ENCODE assay signal across 11 mouse cellular contexts in the genomic region with DNA sequence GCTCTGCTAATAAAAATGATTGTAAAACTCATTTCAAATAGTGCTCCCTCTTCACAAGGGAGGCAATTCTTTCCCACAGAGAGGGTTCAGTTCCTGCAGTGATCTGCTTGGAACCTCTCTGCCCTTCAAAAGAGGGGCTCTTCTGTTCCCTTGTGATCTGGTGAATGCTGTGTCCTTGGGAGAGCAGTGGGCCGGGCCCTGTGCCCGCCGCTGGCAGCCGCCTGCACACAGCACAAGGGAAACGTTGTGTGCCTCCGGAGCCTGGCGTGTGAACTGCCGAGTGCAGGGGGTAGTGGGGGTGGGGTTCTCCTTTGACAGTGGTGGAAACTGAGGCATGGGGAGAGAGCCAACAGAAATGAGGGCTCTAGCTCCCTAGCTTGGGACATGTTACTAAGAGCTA. TPM values are rescaled to one million over a fixed set of nuclear protein-coding genes. Genes with fewer than 3 reads are reported as not detected.
DNase-seq lines count a peak whose midpoint lies in the region; ATAC-seq and TF ChIP-seq lines count a peak whose summit lies in the region.
"Had no signal": no experiment of that assay in that cellular context is flagged by ENCODE, and none has a peak within 500 bp of the region (broad histone marks: within the 10 kb centered on the region; RNA-seq: fewer than 3 reads in every experiment).

No protein-coding gene starts in this region.

- ATAC-seq in midbrain, postnatal 0 days (ENCODE audit: low FRiP score) = peak; percentile 72
- peak; percentile 71 for ATAC-seq in hindbrain, embryonic 16.5 days
- ATAC-seq: CD4-positive, CD25-positive, alpha-beta regulatory T cell, adult 4 months had no signal

- no peak overlapping the region for H3K4me3 ChIP-seq in midbrain, postnatal 0 days (ENCODE audit: low read depth, low read length)
- H3K4me3 ChIP-seq in midbrain, embryonic 10.5 days = no peak overlapping the region
- no peak overlapping the region for H3K4me3 ChIP-seq in hindbrain, embryonic 16.5 days (ENCODE audit: low read length)
- H3K4me3 ChIP-seq: midbrain, embryonic 12.5 days had no signal

- intact Hi-C loops in gastrocnemius, postnatal 36 days (cut with DNase I) = no loop called here

- no peak overlapping the region for H3K4me2 ChIP-seq in midbrain, postnatal 0 days (ENCODE audit: low read depth, low read length, poor library complexity, severe bottlenecking)
- no peak overlapping the region for H3K4me2 ChIP-seq in hindbrain, embryonic 16.5 days (ENCODE audit: low read length)
- H3K4me2 ChIP-seq: midbrain, embryonic 12.5 days had no signal

- DNase-seq in cerebellum, postnatal 10 days = peak; percentile 59 to 75
- DNase-seq in cerebellum, adult 11 months = no peak
- DNase-seq in midbrain, postnatal 0 days (ENCODE audit: low spot score) = peak; percentile 72
- DNase-seq in midbrain, embryonic 10.5 days (ENCODE audit: low spot score) = no peak
- DNase-seq in right cerebral cortex, postnatal 25 days = peak; percentile 49
- DNase-seq in gastrocnemius, postnatal 36 days = no peak
- DNase-seq in spleen, postnatal 4 days (ENCODE audit: low spot score in 2 of 2) = no peak
- DNase-seq: retina, postnatal 1 day had no signal

- peaks cover 4% of the 10 kb centered on the region; the same call in 1 of the 2 replicates for H3K4me1 ChIP-seq in midbrain, postnatal 0 days (ENCODE audit: insufficient read depth, low read length)
- peaks cover 34% of the 10 kb centered on the region for H3K4me1 ChIP-seq in midbrain, embryonic 10.5 days
- peaks cover 21% of the 10 kb centered on the region for H3K4me1 ChIP-seq in hindbrain, embryonic 16.5 days (ENCODE audit: control insufficient read depth, insufficient read depth, low read depth, low read length)

- H3K36me3 ChIP-seq in midbrain, postnatal 0 days (ENCODE audit: insufficient read depth, low read length) = no peaks in the 10 kb centered on the region
- H3K36me3 ChIP-seq in midbrain, embryonic 10.5 days = no peaks in the 10 kb centered on the region
- no peaks in the 10 kb centered on the region for H3K36me3 ChIP-seq in hindbrain, embryonic 16.5 days (ENCODE audit: control insufficient read depth, insufficient read depth, low read length)
- H3K36me3 ChIP-seq: midbrain, embryonic 12.5 days had no signal

- H3K27me3 ChIP-seq in midbrain, postnatal 0 days (ENCODE audit: insufficient read depth, low read length) = no peaks in the 10 kb centered on the region
- H3K27me3 ChIP-seq in midbrain, embryonic 10.5 days (ENCODE audit: low read depth, poor library complexity, severe bottlenecking) = peaks cover 8% of the 10 kb centered on the region; the same call in 1 of the 2 replicates
- H3K27me3 ChIP-seq in hindbrain, embryonic 16.5 days (replicated peaks; ENCODE audit: control insufficient read depth, insufficient read depth, low read length) = no peaks in the 10 kb centered on the region

- no peak overlapping the region; the same call in 1 of the 2 replicates for H3K27ac ChIP-seq in midbrain, postnatal 0 days (ENCODE audit: low read depth, low read length)
- no peak overlapping the region for H3K27ac ChIP-seq in midbrain, embryonic 10.5 days (replicated peaks)
- H3K27ac ChIP-seq in hindbrain, embryonic 16.5 days (ENCODE audit: low read depth, low read length) = peak overlapping the region; percentile 36; the same call in 1 of the 2 replicates
- H3K27ac ChIP-seq: midbrain, embryonic 12.5 days had no signal

- H3K9me3 ChIP-seq in midbrain, postnatal 0 days (ENCODE audit: low read length) = no peaks in the 10 kb centered on the region
- no peaks in the 10 kb centered on the region for H3K9me3 ChIP-seq in midbrain, embryonic 10.5 days (replicated peaks)
- no peaks in the 10 kb centered on the region for H3K9me3 ChIP-seq in hindbrain, embryonic 16.5 days (ENCODE audit: control insufficient read depth, low read length)
- H3K9me3 ChIP-seq: midbrain, embryonic 12.5 days had no signal

- WGBS in midbrain, postnatal 0 days = 54% methylated on average over 8 of the region's 8 CpGs
- WGBS in midbrain, embryonic 10.5 days = 72% methylated on average over 8 of the region's 8 CpGs
- WGBS in hindbrain, embryonic 16.5 days = 49% methylated on average over 8 of the region's 8 CpGs

- no peak for TF ChIP-seq CTCF in midbrain, postnatal 0 days (IDR thresholded peaks at IDR 0.05)

- no peak overlapping the region for H3K9ac ChIP-seq in midbrain, postnatal 0 days (replicated peaks; ENCODE audit: low read length, poor library complexity, severe bottlenecking)
- H3K9ac ChIP-seq in hindbrain, embryonic 16.5 days (ENCODE audit: low read depth, low read length) = no peak overlapping the region
- H3K9ac ChIP-seq: midbrain, embryonic 12.5 days had no signal

RNA-seq across cellular contexts. Expression of a gene that starts 54.4 kb away (rescaled TPM):
- 48.1 and 64.3 TPM in 2 replicates for total RNA-seq in midbrain, postnatal 0 days (2014; rRNA removed)
- polyA plus RNA-seq in midbrain, postnatal 0 days (2015; fragmentation: Nextera tagmentation; extraction: Ambion mirVana) = 21.6 and 25.1 TPM in 2 replicates
- polyA plus RNA-seq in midbrain, embryonic 10.5 days (2016; fragmentation: Nextera tagmentation; extraction: Ambion mirVana) = 41.9 and 44.9 TPM in 2 replicates
- 20.6 and 23.7 TPM in 2 replicates for polyA plus RNA-seq in hindbrain, embryonic 16.5 days (2015; fragmentation: Nextera tagmentation; extraction: Ambion mirVana)
- 10 to 100 TPM; 18.1 to 22.8 TPM for total RNA-seq in gastrocnemius, postnatal 36 days (2021)

RNA-seq across cellular contexts. Expression of a gene that starts 58.4 kb away (rescaled TPM):
- 99.1 and 109 TPM in 2 replicates for total RNA-seq in midbrain, postnatal 0 days (2014; rRNA removed)
- 37.3 and 46.5 TPM in 2 replicates for polyA plus RNA-seq in midbrain, postnatal 0 days (2015; fragmentation: Nextera tagmentation; extraction: Ambion mirVana)
- 14.5 and 16.5 TPM in 2 replicates for polyA plus RNA-seq in midbrain, embryonic 10.5 days (2016; fragmentation: Nextera tagmentation; extraction: Ambion mirVana)
- polyA plus RNA-seq in hindbrain, embryonic 16.5 days (2015; fragmentation: Nextera tagmentation; extraction: Ambion mirVana) = 48.8 and 50.1 TPM in 2 replicates
- total RNA-seq in gastrocnemius, postnatal 36 days (2021) = 1 to 10 TPM; 8.7 to 9.7 TPM

Comparison
In these comparisons a context has a peak if more than half of its experiments do, and no peak if none do; other contexts are left out.
1. DNase-seq: peak in cerebellum, postnatal 10 days (2 of 2), midbrain, postnatal 0 days (single experiment) and right cerebral cortex, postnatal 25 days (single experiment); none in cerebellum, adult 11 months (single experiment), midbrain, embryonic 10.5 days (single experiment), gastrocnemius, postnatal 36 days (0 of 2) and spleen, postnatal 4 days (0 of 2).